Mouse (Mus musculus) embryonic stem cell, embryonic (primary cell): ENCODE measurements around the gene Tns2.

Experiments used
- CTCF ChIA-PET, 4 experiments: fragments of 300-600 bp in 2 of 4; fragments of 350-600 bp in 2 of 4; sonication (Branson Sonifier 250); formaldehyde crosslinking; loops; one replicate each; lab custom pipeline; 2022; ENCODE audit warnings: inconsistent platforms in 2 of 4; lab: Charles Lee
- POLR2A ChIA-PET, 4 experiments: fragments of 300-600 bp in 2 of 4; fragments of 350-600 bp in 2 of 4; sonication (Branson Sonifier 250); formaldehyde crosslinking; loops; one replicate each; lab custom pipeline; 2022; ENCODE audit warnings: antibody characterized with exemption in 4 of 4, inconsistent platforms in 1 of 4; lab: Charles Lee

Gene Tns2

GRCm38 (mm10) chr15:102100161-102100981 is at the start of gene Tns2:
Gene Tns2, plus strand, starts transcription at chr15:102100413.
- ChIA-PET CTCF (interaction anchor here (0.6 to 3.6 kb wide), 56 partner anchors 7 to 509 kb away, joined by 3 to 31 read pairs (median 4); partner anchors contain the start of genes Spryd3 (in 2 of the 4), Eif4b (in 1 of the 4) and Krt8 (in 1 of the 4)), POLR2A (interaction anchor here (0.5 to 9.8 kb wide), 49 partner anchors 9 to 824 kb away, joined by 3 to 112 read pairs (median 4); partner anchors contain the start of genes Eif4b (in 4 of the 4), Soat2 (in 2 of the 4), Spryd3 (in 2 of the 4) and Aaas (in 1 of the 4))

GRCm38 (mm10) chr15:102051920-102052683 is 48.1 kb upstream of the Tns2 start:
- ChIA-PET CTCF (interaction anchor here (0.5 to 3.0 kb wide), 20 partner anchors 13 to 709 kb away, joined by 3 to 13 read pairs (median 4); partner anchors contain the start of gene Krt8 (in 1 of the 4)), POLR2A (interaction anchor here in 3 of 4 experiments (0.6 to 2.2 kb wide), 26 partner anchors 8 to 335 kb away, joined by 3 to 8 read pairs (median 4); partner anchors contain the start of gene Eif4b (in 2 of the 3))

- CTCF ChIA-PET: interaction anchor here (0.6 to 1.6 kb wide), 11 partner anchors 9 to 488 kb away, joined by 3 to 13 read pairs (median 4); no protein-coding TSS in a partner anchor
Observed at GRCm38 (mm10) chr15:102056495-102057174, 43.6 kb upstream of the Tns2 start.

GRCm38 (mm10) chr15:102065661-102066325 is 34.4 kb upstream of the Tns2 start:
- CTCF ChIA-PET: interaction anchor here (0.6 to 2.6 kb wide), 93 partner anchors 8 to 1012 kb away, joined by 3 to 93 read pairs (median 4); partner anchors contain the start of genes Krt8 (in 3 of the 4), Tns2 (in 2 of the 4) and Krt75 (in 1 of the 4)
- POLR2A ChIA-PET: interaction anchor here (0.7 to 3.1 kb wide), 26 partner anchors 8 to 404 kb away, joined by 3 to 14 read pairs (median 4); partner anchors contain the start of genes Krt8 (in 2 of the 4) and Eif4b (in 1 of the 4)

More at GRCm38 (mm10) chr15:102056495-102057174, 43.6 kb upstream of the Tns2 start:
- POLR2A ChIA-PET: interaction anchor here in 2 of 4 experiments (0.6 to 1.1 kb wide), 4 partner anchors 9 to 350 kb away, joined by 3 to 4 read pairs (median 4); partner anchors contain the start of gene Eif4b (in 1 of the 2)

- POLR2A ChIA-PET: interaction anchor here (0.6 to 2.4 kb wide), 14 partner anchors 9 to 755 kb away, joined by 3 to 6 read pairs (median 3); partner anchors contain the start of gene Tns2 (in 1 of the 4)
- CTCF ChIA-PET: interaction anchor here in 3 of 4 experiments (0.6 to 5.7 kb wide), 9 partner anchors 9 to 574 kb away, joined by 3 to 35 read pairs (median 3); partner anchors contain the start of gene Krt8 (in 1 of the 3)
Observed at GRCm38 (mm10) chr15:102070476-102071467, 29.4 kb upstream of the Tns2 start.

GRCm38 (mm10) chr15:102072963-102073558 is 27.2 kb upstream of the Tns2 start:
- CTCF ChIA-PET: interaction anchor here in 1 of 4 experiments (0.6 to 1.2 kb wide), 4 partner anchors 28 to 757 kb away, joined by 4 to 7 read pairs (median 4); partner anchors contain the start of gene Tns2
- POLR2A ChIA-PET: interaction anchor here (0.6 to 6.2 kb wide), 69 partner anchors 8 to 845 kb away, joined by 3 to 63 read pairs (median 4); partner anchors contain the start of genes Tns2 (in 4 of the 4), Spryd3 (in 3 of the 4), Tarbp2 (in 2 of the 4) and Atg101 (in 1 of the 4)

GRCm38 (mm10) chr15:102073559-102074069 is 26.6 kb upstream of the Tns2 start, which contains the start of gene Eif4b:
Gene Eif4b, plus strand, starts transcription at chr15:102073773.
- ChIA-PET POLR2A (interaction anchor here (0.6 to 6.2 kb wide), 68 partner anchors 8 to 846 kb away, joined by 3 to 63 read pairs (median 4); partner anchors contain the start of genes Tns2 (in 4 of the 4), Spryd3 (in 3 of the 4), Tarbp2 (in 2 of the 4) and Atg101 (in 1 of the 4)), CTCF (interaction anchor here in 1 of 4 experiments (0.6 to 1.2 kb wide), 5 partner anchors 27 to 757 kb away, joined by 3 to 7 read pairs (median 4); partner anchors contain the start of gene Tns2)

GRCm38 (mm10) chr15:102074070-102074731 is 26.0 kb upstream of the Tns2 start:
- POLR2A ChIA-PET: interaction anchor here (0.8 to 6.2 kb wide), 36 partner anchors 8 to 444 kb away, joined by 3 to 127 read pairs (median 6); partner anchors contain the start of genes Tns2 (in 3 of the 4), Csad (in 1 of the 4), Krt18 (in 1 of the 4) and Krt8 (in 1 of the 4)

DNA sequence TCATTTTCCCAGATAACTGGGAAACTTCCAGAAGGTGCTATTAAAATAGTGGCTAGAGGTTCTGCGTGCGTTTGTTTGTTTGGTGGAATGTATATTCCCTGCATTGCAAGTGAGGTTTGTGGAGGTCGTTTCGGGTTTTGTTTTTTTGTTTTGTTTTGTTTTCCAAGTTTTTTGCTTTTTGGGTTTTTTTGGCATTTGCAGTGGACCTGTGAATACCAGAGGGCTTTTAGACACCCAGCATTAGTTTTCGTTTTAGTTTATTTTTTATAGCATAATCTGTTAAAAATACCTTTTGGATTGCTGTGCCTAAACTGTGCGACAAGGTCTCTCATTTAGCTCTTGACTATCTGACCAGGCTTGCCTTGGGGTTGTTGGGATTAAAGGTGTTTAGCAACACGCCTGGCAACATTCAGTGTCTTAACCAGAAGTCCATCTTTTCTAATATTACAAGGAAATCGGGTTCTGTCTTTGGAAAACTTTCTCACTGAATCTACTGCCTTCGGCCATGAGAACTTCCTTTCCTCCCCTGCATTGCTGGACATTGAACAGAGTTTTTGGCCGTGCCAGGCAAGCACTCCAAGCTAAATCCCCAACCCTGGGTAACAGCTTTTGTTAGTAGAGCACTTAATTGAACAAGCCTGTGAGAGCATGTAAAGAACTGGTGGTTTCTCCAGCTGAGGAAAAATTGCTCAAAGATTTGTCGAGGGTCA is 25.2 kb upstream of the Tns2 start:
- ChIA-PET CTCF (interaction anchor here in 2 of 4 experiments (0.5 to 1.6 kb wide), 3 partner anchors 26 to 200 kb away, joined by 3 read pairs; partner anchors contain the start of gene Tns2 (in 1 of the 2)), POLR2A (interaction anchor here in 2 of 4 experiments (0.7 to 6.2 kb wide), 31 partner anchors 8 to 945 kb away, joined by 3 to 127 read pairs (median 6); partner anchors contain the start of genes Tns2 (in 2 of the 2), Csad (in 1 of the 2), Krt8 (in 1 of the 2) and Soat2 (in 1 of the 2))

More at GRCm38 (mm10) chr15:102074070-102074731, 26.0 kb upstream of the Tns2 start:
- CTCF ChIA-PET: interaction anchor here in 1 of 4 experiments (0.6 to 1.2 kb wide), 3 partner anchors 26 to 56 kb away, joined by 3 to 7 read pairs (median 4); partner anchors contain the start of gene Tns2

DNA sequence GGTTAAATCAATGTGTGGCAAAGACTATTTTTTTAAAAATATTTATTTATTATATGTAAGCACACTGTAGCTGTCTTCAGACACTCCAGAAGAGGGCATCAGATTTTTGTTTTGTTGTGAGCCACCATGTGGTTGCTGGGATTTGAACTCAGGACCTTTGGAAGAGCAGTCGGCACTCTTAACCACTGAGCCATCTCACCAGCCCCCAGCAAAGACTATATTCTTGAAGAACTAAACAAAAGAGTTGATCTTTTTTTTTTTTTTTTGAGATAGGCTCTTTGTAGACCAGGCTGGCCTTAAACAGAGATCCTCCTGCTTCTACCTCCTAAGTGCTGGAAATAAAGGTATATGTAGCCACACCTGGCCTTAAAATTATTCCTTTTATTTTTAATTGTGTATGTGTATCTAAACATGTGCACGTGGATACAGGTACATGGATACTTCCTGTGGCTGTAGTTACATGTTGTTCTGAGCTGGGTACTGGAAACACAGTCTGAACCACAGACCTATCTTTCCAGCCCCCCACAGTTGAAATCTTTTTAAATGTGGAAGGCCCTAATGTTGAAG is 23.0 kb upstream of the Tns2 start:
- POLR2A ChIA-PET: interaction anchor here in 2 of 4 experiments (0.7 to 6.2 kb wide), 20 partner anchors 12 to 1235 kb away, joined by 3 to 127 read pairs (median 4); partner anchors contain the start of genes Sp1 (in 1 of the 2), Spryd3 (in 1 of the 2) and Tns2 (in 1 of the 2)
- CTCF ChIA-PET: interaction anchor here in 1 of 4 experiments (1.3 kb wide), 1 partner anchor 30 kb away, joined by 5 read pairs; no protein-coding TSS in a partner anchor

DNA sequence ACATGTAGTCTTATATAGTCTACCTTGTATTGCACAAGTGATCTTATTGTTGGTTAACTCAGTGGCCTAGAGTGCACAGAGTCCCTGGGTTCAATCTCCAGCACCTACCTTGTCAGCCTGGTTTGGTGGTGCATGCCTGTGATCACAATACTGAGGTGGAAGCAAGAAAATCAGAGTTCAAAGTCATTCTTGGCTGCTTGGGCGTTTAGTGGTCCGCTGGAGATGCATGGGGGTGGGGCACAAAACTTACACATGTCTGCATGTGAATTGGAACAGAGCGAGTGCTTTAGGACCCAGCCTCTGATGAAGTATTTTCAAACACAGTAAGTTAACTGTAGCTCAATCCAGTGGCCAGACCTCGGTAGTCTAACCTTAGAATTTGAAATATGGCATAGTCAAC is 21.0 kb upstream of the Tns2 start:
- CTCF ChIA-PET: interaction anchor here in 2 of 4 experiments (0.7 to 2.6 kb wide), 5 partner anchors 18 to 95 kb away, joined by 3 to 7 read pairs (median 3); partner anchors contain the start of gene Tns2 (in 1 of the 2)
- POLR2A ChIA-PET: interaction anchor here (0.6 to 4.7 kb wide), 22 partner anchors 9 to 1056 kb away, joined by 3 to 125 read pairs (median 5); partner anchors contain the start of genes Soat2 (in 2 of the 4), Spryd3 (in 2 of the 4), Tns2 (in 2 of the 4) and Zfp740 (in 1 of the 4)

- ChIA-PET POLR2A (interaction anchor here (0.7 to 4.7 kb wide), 29 partner anchors 10 to 1056 kb away, joined by 3 to 125 read pairs (median 4); partner anchors contain the start of genes Spryd3 (in 3 of the 4), Tns2 (in 3 of the 4), Espl1 (in 1 of the 4) and Soat2 (in 1 of the 4)), CTCF (interaction anchor here in 3 of 4 experiments (0.6 to 2.6 kb wide), 12 partner anchors 8 to 824 kb away, joined by 3 to 7 read pairs (median 4); partner anchors contain the start of genes Tns2 (in 2 of the 3) and Spryd3 (in 1 of the 3))
Observed at GRCm38 (mm10) chr15:102079924-102080323, 20.3 kb upstream of the Tns2 start.
